Mouse (Mus musculus) left cerebral cortex, adult 2 months (tissue): ENCODE measurements around the gene Mfn2. TPM values are rescaled to one million over a fixed set of nuclear protein-coding genes. Genes with fewer than 3 reads are reported as not detected.

ENCODE experiments used
- DNase-seq, 2 experiments: peaks; one replicate each; pipeline ENCODE4 v3.0.0; 2021 to 2022; ENCODE audit warnings: low spot score in 2 of 2, mixed read lengths in 1 of 2; ENCODE audit errors: extremely low spot score in 1 of 2
- H3K27ac ChIP-seq: fragments of 200-600 bp; 2 replicates; pipeline ENCODE4 v1.8.1; 2022
- H3K4me3 ChIP-seq: fragments of 200-600 bp; 2 replicates; pipeline ENCODE4 v1.8.1; 2022
- CTCF ChIP-seq: fragments of 200-600 bp; IDR thresholded peaks from 2 replicates; pipeline ENCODE4 v1.8.1; 2022; ENCODE audit warnings: antibody characterized with exemption, mild to moderate bottlenecking, moderate library complexity
- intact Hi-C: fragments of 180-260 bp; cut with DNase I; formaldehyde crosslinking; loops from one replicate; pipeline ENCODE4 v1.15.1; 2025
- total RNA-seq, 2 experiments: library from RNA; stranded (reverse); gene quantifications; 2 replicates each; pipeline ENCODE4 v1.2.3; 2021

The Mfn2 gene
- total RNA-seq, 2 experiments from 2014 or later = 181 to 199 TPM

DNA sequence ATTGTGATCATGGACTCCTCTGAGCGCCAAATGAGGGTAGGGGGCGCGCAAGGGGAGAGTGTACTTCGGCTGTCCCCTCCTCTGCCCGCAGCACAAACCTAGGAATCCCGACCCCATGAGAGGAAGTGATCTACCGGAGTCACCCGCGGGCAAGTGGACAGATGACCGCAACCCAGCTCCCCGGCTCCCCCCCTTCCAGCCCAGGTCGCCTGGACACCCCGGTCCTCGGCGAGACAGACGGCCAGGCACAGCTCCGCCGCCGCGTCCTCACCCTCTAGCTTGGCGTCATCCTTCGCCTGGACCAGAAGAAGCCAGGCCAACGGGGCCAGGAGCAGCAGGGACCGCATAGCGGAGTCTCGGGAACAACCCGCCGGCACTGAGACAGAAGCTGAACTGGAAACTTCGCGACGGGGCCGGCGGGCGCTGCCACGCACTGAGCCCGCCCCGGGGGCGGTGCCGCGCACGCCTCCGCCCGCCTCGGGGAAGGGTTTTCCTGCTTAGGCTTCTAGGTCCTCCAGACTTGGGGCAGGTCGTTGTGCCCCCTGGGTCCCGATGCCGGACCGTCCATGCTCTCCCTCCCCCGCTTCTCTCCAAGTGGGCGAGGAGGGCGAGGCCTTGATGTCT, 31.9 kb upstream of the Mfn2 start, which contains the start of gene Plod1:
TSS of gene Plod1 (minus strand) at position 437 of the 624 bp plus-strand sequence.
- intact Hi-C loops = no loop called here
- TF ChIP-seq CTCF = no peak
- Histone ChIP-seq H3K27ac (peak within 1 kb of the TSS; percentile 80), H3K4me3 (peak within 1 kb of the TSS; percentile 66)
- DNase-seq = peak; percentile 75 to 77

GRCm38 (mm10) chr4:147935904-147936303, 31.4 kb upstream of the Mfn2 start:
- H3K27ac ChIP-seq = peak overlapping the region; percentile 80; the same call in 1 of the 2 replicates
- intact Hi-C loops = no loop called here
- TF ChIP-seq CTCF = no peak

GRCm38 (mm10) chr4:147934611-147935010, 30.1 kb upstream of the Mfn2 start:
- TF ChIP-seq CTCF = no peak
- intact Hi-C loops = no loop called here
- DNase-seq = no peak

More at GRCm38 (mm10) chr4:147935904-147936303, 31.4 kb upstream of the Mfn2 start:
- H3K4me3 ChIP-seq = peak overlapping the region; percentile 66
- DNase-seq = no peak

DNA sequence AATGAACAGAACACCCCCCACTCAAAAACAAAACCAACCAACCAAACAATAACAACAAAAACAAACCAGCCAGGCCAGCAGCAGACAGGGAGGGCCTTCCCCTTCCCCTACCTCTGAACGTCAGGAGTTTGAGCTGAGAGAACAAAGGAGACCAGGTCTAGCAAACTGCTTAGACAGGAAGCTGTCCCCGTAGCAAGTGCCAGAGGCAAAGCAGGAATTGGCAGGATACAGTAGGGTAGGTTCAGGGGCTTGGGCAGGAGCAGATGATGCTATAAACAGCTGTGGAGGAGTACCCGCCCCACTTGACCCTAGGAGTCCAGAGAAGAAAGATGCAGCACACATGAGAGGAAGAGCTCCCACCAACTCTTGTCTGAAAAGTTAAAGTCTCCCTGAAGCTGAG, 29.6 kb upstream of the Mfn2 start:
- Histone ChIP-seq H3K4me3 (no peak overlapping the region), H3K27ac (no peak overlapping the region)
- TF ChIP-seq CTCF = no peak
- intact Hi-C loops = no loop called here
- no peak for DNase-seq

More at GRCm38 (mm10) chr4:147934611-147935010, 30.1 kb upstream of the Mfn2 start:
- no peak overlapping the region for H3K27ac ChIP-seq
- no peak overlapping the region for H3K4me3 ChIP-seq

- no peak for TF ChIP-seq CTCF
- H3K4me3 ChIP-seq = no peak overlapping the region
- no peak for DNase-seq
- H3K27ac ChIP-seq = no peak overlapping the region
- intact Hi-C loops = no loop called here
Observed at GRCm38 (mm10) chr4:147930946-147931345, 26.4 kb upstream of the Mfn2 start.

- H3K27ac ChIP-seq = no peak overlapping the region
- DNase-seq = no peak
- no peak overlapping the region for H3K4me3 ChIP-seq
- no peak for TF ChIP-seq CTCF
- intact Hi-C loops = no loop called here
Observed at GRCm38 (mm10) chr4:147928540-147928939, 24.0 kb upstream of the Mfn2 start.

- no peak overlapping the region for H3K4me3 ChIP-seq
- intact Hi-C loops = no loop called here
- no peak for DNase-seq
- H3K27ac ChIP-seq = no peak overlapping the region
- TF ChIP-seq CTCF = no peak
Observed at GRCm38 (mm10) chr4:147928136-147928535, 23.6 kb upstream of the Mfn2 start.

GRCm38 (mm10) chr4:147927705-147928104, 23.2 kb upstream of the Mfn2 start:
- H3K27ac ChIP-seq = no peak overlapping the region
- intact Hi-C loops = no loop called here
- no peak for TF ChIP-seq CTCF
- DNase-seq = no peak
- H3K4me3 ChIP-seq = no peak overlapping the region

DNA sequence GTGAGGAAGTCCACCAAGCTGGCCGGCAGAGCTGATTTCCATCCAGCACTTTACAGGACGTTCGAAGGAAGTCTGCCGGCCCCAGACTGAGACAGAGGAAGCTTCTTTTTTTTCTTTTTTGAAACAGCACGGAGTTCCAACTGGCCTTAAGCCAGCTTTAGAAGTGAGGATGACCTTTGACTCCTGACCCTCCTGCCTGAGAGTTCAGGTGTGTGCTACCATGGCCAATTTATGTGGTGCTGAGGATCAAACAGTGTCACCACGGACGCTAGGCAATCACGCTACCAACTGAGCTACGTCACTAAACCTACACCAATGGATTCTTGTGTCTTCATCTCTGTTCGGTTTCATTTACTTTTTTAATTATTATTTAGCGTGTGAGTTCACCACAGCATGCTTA, 17.8 kb upstream of the Mfn2 start:
- no peak overlapping the region for H3K27ac ChIP-seq
- intact Hi-C loops = no loop called here
- H3K4me3 ChIP-seq = no peak overlapping the region
- DNase-seq = no peak
- no peak for TF ChIP-seq CTCF

- TF ChIP-seq CTCF = no peak
- Histone ChIP-seq H3K4me3 (no peak overlapping the region), H3K27ac (no peak overlapping the region)
- DNase-seq = no peak
- intact Hi-C loops = loop anchor here (1.0 kb wide), 1 partner anchor 18 kb away; no protein-coding TSS in a partner anchor
Observed at GRCm38 (mm10) chr4:147920973-147921372, 16.5 kb upstream of the Mfn2 start.

GRCm38 (mm10) chr4:147918459-147919121, 14.1 kb upstream of the Mfn2 start:
- Histone ChIP-seq H3K4me3 (no peak overlapping the region), H3K27ac (no peak overlapping the region)
- peak; percentile 68 for TF ChIP-seq CTCF
- peak; percentile 29 to 46 for DNase-seq
- intact Hi-C loops = no loop called here

DNA sequence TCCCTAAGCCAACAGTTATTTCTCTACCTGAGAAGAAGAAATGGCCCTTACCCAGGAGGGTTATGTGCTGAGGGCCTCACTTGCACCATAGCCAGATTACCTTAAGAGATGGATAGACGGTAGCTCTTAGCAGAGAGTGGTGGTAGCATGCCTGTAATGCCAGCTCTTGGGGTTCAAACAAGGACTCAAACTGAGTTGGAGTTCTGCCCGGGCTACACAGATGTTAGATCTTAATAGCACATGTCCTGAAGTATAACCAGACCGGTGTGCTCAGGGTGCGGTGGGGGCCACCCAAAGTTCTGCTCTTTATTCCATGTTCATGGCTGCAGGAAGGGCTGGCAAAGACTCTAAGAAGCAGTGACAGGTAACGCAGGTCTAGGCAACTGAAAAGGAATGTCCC, 5.0 kb upstream of the Mfn2 start:
- H3K4me3 ChIP-seq = no peak overlapping the region
- no peak for TF ChIP-seq CTCF
- H3K27ac ChIP-seq = no peak overlapping the region
- intact Hi-C loops = no loop called here
- no peak for DNase-seq

DNA sequence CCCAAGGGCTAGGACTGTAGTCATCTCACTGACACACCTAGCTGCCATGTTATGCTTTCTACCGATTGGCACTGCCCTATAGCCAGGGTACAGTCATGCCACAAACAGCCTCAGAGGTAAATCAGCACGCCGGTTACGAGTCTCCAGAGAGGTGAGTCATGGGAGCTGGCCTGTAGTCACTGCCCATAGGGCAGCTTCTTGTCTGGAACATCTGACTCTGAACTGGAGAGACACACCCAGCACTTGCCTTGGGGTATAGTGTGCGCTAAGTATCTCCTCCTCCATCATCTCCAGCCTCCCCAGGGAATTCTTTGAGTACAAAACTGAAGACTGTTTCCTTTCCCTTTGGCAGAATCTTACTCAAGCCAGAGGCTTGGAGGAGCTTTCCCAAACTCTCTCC, 1.7 kb upstream of the Mfn2 start:
- Histone ChIP-seq H3K27ac (no peak overlapping the region), H3K4me3 (no peak overlapping the region)
- no peak for DNase-seq
- intact Hi-C loops = no loop called here
- no peak for TF ChIP-seq CTCF
